Mouse (Mus musculus): ENCODE measurements around the gene Fn1.

- TF ChIP-seq CTCF (IDR thresholded peaks at IDR 0.05; ENCODE audit: insufficient read depth, low read depth, low read length) = no peak
- no peak for TF ChIP-seq POLR2A (IDR thresholded peaks at IDR 0.05; ENCODE audit: insufficient read depth, low read depth, low read length)
These were observed 43.1 kb downstream of the Fn1 start for GRCm38 (mm10) chr1:71609916-71610315.
